Mouse (Mus musculus) lung, postnatal 4 days (tissue): ENCODE data around the gene Pla2g1b.

Experiments used
- DNase-seq, 2 experiments: peaks; one replicate each; pipeline ENCODE4 v3.0.0; 2021

Pla2g1b gene

DNA sequence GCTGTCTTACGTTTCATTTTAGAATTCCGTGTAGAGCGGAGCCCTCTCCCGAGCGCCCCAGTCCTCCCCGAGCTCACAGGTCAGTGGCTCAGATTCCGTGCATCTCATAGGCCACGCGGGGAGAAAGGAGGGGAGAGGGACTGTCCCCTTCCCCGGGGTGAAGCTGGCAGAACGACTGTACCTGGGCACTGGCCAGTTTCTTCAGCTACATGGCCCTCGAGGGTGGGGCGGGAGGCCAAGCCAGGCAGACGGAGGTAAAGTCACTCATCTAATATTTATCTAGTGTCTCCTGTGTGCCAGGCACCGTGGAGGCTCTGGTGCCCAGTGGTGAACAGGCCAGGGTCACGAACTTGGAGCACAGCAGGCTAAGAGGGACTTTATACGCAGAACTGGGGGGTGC lies 19.0 kb upstream of the Pla2g1b start:
- DNase-seq = peak in 1 of 2 experiments; percentile 63

DNA sequence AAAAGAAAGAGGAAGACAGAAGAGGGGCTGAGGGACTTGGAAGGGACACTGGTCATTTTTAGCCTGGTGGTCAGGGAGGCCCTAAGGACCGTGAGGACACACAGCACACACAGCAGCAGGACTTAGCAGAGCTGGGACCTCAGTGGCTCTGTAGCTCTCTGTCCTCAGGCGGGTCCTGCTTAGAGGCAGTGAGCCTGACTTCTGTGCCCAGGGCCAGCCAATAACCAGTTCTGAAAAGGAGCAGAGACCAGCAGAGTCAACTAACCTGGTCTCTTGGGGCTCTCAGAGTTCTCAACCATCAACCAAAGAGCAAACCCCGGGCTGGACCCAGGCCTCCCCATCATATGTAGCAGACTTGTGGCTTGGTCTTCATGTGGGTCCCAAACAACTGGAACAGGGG lies 16.8 kb upstream of the Pla2g1b start:
- no peak for DNase-seq

DNA sequence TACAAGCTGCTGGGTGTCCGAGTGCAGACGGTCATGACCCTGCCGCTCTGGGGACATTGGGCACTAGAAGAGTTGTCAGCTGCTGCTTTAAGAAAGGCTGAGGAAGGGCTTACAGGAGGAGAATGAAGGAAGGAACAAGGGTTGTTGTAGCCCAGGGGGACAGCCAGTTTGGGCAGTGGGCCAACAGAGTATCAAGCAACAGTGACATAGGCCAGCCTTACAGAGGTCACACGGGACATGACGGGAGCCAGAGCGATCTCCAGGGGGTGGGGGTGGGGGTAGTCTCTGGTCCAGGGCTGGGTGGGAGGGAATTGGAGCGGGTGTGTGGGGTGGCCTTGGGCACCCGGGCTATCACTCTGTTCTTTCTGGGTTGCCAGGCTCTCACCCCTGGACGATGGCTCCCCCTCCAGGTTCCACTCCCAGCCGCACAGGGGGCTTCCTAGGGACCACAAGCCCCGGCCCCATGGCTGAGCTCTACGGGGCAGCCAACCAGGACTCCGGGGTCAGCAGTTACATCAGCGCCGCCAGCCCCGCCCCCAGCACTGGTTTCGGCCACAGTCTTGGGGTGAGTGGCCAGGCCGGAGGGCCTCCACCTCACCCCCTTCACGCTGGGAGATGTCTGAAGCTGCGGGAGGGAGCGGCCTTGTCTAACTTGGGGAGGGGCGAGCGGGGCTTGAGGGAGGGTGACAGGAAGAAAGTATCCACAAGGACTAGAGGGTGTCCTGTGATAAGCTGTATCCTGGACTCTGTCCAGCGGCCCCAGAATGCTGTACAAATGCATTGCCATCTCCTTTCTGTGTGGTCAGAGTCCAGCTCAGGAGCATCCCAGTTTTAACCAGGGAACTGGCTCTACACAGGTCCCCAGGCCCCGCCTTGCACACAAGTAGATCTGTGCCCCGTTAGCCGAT lies 15.4 kb upstream of the Pla2g1b start:
- no peak for DNase-seq

DNA sequence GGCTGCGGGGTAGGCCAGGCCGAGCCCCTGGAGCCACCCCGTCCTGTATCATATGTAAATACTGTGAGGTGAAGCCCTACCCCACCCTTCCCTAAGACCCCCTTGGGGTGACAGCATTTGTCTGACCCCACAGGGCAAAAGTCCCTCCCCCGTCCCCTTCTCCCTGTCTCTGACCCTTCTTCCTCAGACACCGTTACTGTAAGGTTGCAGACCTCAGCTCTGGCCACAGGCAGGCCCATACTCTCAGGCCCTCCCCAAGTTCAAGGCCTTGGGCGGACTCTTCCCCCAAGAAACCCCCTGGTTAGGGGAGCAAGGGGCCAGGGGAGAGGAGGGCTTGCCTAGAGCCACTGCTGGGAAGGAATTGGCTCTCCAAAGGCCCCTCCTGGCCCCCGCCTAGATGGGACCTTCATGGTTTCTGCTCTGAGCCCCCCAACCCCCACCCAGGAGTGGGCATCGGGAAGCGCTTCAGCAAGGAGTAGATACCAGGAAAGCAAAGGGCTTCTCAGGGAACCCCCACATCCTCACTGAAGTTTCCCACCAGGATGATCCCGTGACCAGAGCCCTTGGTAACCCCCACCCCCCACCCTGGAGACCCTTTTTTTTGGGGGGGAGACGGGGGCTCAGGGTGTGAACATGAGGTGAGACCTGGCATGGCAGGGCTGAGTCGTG lies 11.5 kb upstream of the Pla2g1b start:
- DNase-seq = no peak

DNA sequence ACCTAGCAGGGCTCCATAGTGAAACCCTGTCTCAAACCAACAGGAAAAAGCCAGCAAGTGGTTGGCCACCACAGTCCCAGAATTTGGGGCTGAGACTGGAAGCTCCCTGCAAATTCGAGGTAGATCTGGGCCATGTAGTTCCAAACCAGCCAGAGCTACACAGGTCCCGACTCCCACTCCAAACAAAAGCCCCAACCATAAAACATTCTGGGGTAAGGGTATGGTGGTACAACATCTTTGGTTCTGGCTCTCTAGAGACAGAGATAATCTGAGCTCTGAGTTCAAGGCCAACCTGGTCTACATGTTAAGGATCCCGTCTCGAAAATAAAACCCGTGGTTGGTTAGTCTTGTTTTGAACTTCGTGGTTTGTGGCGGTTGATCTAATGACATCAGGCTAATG lies 10.2 kb upstream of the Pla2g1b start:
- DNase-seq = no peak

DNA sequence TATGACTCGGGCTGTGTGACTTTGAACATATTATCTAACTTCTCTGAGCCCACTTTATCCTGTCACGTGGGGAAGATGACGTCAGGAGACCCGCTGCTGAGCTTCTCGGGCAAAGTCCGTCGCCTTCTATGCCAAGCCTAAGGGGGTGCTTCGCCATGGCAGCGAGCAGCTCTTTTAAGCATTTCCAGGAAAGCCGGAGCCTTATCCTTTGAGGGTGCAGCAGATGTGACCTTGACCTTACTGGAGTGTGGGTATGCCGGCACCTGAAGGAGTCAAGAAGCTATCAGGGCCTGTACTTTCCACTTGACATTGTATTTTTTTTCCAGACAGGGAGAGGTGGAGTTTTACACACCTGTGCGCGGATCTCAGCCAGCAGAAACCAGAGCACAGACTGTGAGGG lies 7.1 kb upstream of the Pla2g1b start:
- no peak for DNase-seq

DNA sequence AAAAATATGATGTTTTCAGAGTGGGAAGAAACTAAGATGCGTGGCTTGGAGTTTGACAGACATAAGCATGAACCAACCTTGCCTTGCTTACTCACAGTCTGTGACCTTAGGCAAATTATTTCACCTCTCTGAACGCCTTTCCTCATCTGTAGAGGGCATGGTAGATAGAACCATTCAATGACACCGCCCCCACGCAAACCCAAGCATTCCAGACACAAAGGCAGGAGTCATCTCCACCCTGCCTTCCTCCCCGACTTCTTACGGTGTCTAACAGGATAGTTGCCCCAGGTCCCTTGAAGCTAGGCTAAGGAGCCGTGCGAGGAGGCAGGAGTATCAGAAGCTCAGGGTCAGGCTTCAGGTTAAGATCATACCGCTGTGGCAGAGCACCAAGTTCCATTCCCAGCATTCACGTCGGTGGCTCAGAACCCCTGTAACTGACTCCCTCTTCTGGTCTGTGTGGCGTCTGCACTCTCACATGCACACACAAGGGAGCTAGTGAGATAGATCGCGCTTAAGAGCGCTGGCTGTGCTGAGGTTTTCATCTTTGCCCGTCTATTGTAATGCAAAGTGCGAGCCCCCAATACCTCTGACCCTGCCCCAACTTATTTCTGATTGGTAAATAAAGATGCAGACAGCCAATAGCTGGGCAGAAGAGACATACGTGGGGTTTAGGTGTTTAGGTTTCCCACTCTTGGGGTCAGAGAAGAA lies 1.5 kb upstream of the Pla2g1b start:
- DNase-seq = no peak

DNA sequence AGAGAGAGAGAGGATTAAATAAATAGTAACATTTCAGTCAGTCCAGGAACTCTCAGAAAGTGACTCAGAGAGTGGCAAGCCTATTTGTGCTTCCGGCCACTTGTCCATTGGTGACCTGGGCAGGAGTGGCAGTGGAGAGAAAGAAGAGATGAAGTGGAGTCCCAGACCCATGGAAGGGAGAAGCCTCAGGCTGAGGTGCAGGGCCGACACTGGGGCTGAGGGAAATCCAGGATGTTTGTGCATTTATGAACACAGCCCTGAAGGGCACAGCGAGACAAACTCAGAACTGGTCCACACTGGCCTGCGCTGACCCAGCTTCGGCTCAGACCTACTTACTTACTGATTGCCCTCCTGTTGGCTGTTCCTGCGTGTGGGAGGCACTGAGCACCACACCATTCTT lies 3.7 kb downstream of the Pla2g1b start:
- peak; percentile 68 to 72 for DNase-seq

DNA sequence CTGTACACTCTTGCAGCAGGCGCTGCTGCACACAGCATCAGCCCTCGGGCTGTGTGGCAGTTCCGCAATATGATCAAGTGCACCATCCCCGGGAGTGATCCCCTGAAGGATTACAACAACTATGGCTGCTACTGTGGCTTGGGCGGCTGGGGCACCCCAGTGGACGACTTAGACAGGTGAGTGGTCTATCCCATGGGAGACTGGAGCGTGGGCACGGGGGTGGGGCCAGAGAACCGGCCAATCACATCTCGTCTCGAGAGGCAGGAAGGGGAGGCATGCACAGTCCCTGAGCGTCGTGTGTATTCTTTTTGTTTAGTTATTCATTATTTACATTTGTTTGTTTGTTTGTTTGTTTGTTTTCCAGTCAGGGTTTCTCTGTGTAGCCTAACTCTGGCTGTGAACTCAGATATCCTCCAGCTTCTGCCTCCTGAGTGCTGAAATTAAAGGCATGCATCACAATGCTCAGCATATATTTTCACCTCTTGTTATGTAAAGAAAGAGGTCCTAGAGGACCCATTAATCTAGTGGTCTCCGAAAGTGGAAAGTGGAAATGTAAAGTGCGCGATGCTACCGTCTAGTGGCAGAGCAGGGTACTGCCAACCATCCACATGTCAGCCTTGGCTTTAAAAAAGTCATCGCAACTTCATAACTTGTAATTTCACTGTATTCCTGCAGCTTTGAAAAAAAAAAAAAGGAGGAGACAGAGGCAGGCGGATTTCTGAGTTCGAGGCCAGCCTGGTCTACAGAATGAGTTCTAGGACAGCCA lies 4.9 kb downstream of the Pla2g1b start:
- DNase-seq = peak; percentile 64 to 73

DNA sequence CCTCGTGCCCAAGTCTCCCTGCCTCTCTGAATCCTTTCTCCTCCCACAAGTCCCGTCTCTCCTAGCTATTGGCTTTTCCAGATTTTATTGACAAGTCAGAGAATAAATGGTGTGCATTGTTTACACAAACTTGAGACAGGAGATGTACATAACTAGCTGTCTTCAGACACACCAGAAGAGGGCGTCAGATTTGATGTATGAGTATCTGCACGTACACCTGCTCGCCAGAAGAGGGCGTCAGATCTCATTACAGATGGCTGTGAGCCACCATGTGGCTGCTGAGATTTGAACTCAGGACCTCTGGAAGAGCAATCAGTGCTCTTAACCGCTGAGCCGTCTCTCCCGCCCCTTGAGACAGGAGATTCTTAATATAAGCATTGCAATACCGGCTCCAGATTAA lies 7.1 kb downstream of the Pla2g1b start:
- no peak for DNase-seq

DNA sequence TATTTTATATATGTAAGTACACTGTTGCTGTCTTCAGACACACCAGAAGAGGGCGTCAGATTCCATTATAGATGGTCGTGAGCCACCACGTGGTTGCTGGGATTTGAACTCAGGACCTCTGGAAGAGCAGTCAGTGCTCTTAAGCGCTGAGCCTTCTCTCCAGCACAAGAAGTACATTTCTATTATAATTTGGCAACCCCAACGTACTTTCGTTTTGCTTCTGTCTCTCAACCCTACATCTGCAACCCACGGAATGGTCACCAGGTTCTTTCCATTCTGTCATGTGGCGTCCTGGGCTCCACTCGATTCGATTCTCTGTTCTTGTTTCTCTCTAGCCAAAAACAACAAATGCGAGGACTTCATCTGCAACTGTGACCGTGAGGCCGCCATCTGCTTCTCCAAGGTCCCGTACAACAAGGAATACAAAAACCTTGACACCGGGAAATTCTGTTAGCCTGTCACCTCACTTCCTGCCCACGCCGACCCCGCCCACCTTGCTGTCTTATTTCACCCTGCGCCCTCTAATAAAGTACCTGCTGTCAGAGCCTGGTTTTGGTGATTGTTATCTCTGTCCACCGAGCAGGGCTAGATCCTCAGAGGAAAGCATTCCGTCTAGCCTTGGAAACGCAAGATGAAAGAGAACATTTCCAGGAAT lies 8.2 kb downstream of the Pla2g1b start:
- DNase-seq = no peak

DNA sequence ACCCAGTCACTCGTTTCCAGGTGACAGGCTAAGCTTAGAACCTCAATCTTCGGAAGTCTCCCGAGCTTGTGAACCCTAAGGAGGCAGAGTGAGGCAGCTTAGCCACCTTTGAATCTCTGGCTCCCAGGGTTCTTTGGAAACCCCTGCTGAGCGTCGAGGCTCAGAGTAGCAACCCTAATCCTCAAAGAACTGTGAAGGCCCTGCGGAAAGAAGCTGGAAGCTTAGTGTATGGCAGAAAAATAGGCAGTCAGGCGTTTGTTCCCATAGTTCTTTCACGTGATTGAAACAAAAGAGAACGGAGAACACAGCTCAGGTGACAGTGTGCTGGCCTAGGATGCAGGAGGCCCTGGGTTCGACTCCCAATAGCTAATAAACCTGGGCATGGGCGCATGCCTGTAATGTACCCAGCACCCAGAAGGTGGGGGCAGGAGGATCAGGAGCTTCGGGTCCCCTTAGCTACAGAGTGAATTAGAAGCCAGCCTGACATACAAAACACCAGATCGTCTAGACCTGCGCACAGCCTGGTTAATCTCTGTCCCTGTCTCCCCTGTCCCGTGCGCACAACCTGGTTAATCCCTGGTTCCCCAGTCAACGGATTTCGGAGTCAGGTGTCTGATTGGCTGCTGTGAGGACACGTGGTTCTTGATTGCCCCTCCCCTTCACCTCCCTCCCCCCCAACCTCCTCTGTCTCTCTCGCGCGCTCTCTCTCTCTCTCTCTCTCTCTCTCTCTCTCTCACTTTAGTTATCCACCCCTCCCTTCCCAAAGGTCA lies 9.5 kb downstream of the Pla2g1b start:
- no peak for DNase-seq

DNA sequence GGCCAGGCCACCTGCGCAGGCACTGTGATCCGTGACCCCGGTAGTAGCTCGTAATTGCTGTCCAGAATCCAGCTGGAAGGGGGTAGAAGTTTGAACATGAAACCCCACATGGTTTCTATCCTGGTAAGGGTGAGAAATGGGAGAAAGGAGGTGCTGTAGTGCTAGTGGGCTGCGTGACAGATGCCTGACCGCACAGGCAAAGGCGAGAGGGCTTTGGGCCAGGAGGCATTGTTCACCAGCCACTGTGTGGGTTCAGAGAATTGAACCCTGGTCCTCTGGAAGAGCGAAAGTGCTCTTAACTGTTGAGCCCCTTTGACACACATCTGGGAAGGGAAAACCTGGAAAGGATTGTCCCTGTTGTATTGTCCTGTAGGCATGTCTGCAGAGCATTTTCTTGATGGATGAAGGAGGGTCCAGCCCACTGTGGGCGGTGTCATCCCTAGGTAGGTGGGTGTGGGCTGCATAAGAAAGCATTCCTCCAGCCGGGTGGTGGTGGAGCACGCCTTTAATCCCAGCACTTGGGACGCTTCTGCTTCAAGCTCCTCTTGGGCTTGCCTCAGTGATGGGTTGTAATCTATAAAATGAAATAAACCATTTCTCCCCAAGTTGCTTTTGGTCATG lies 10.2 kb downstream of the Pla2g1b start:
- DNase-seq = no peak

DNA sequence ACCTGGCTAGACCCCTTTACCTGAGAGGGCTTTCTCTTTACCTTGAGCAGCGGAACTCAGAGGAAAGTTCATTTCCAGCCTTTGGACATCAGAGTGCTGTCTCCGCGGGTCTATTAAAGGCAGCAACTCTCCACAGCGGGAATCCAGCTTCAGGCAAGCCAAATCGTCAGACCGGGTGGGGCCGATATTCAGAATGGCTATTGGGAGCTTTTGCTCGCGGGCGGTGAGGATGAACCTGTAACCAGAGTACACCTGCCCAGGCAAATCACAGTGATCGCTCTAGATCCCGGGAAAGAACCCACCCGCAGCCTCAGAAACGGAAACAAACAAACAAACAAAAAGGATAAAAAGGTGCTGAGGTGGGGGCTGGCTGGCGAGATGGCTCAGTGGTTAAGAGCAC lies 13.5 kb downstream of the Pla2g1b start:
- DNase-seq = no peak

DNA sequence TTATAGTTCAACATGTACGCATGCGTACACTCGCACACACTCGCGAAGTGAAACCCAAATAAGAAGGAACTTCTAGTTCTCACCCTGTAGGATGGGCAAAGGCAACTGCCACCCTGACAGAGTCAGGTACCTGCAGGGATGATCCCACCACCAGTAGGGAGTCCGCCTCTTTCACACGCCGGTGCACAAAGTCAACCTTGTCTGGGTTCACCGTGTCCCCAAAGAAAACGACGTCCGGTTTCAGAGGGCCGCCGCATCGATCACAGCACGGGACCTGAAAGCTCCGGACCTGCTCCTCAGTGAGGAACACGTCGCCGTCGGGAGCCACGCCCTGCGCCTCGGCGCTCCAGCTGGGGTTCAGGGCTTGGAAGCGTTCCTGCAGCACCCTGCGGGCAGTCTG lies 14.0 kb downstream of the Pla2g1b start:
- peak; percentile 47 to 49 for DNase-seq

DNA sequence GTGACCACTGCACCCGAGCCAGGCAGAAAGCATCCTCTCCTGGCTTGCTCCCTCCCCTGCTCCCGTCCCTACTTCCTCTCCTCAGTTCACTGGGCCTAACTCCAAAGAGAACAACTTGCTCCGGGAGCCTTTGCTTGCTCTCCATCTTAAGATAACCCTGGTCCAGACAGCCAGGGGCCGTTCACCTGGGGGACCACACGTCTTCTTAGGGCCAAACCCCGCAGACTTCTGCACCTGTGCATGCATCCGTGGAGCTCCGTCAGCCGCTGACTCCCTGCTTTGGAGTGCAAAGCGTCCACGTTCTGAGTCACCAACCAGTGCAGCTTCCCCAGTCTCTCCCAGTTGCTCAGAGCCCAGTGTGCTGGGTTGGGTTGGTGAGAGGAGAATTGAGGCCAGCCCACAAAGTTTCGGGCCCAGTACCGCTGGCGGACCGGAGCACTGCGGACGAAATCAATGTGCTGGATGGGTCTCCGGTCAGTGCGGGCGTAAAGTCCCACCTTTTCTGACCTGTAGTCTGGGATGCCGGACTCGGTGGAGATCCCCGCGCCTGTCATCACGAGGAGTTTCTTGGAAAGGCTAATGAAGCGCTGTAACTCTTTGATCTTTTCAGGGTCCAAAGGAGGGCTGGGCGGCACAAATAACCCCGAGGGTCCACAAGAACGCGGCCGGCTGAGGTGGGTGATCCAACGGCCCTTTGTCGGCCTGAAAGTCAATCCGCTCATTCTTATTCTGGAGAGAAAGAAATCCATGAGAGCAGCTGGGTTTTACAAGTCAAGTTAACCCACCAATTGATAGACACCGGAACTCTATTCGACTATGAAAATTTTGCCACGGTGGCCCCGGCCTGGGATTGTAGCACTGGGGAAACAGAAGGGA lies 16.6 kb downstream of the Pla2g1b start:
- peak in 1 of 2 experiments; percentile 21 for DNase-seq

DNA sequence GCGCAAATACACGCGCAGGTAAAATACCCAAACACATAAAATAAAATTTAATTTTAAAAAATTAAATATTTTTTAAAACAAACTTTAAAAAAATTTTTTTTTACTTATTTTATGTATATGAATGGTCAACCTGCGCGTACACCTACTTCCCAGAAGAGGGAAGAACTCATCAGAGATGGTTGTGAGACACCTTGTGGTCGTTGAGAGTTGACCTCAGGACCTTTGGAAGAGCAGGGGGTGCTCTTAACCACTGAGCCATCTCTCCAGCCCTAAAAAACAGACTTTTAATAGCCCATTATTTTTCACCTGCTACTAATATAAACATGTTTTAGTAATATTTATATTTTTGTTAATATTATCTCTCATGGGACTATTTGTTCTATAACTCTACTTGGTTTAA lies 17.3 kb downstream of the Pla2g1b start:
- DNase-seq = peak in 1 of 2 experiments; percentile 5

DNA sequence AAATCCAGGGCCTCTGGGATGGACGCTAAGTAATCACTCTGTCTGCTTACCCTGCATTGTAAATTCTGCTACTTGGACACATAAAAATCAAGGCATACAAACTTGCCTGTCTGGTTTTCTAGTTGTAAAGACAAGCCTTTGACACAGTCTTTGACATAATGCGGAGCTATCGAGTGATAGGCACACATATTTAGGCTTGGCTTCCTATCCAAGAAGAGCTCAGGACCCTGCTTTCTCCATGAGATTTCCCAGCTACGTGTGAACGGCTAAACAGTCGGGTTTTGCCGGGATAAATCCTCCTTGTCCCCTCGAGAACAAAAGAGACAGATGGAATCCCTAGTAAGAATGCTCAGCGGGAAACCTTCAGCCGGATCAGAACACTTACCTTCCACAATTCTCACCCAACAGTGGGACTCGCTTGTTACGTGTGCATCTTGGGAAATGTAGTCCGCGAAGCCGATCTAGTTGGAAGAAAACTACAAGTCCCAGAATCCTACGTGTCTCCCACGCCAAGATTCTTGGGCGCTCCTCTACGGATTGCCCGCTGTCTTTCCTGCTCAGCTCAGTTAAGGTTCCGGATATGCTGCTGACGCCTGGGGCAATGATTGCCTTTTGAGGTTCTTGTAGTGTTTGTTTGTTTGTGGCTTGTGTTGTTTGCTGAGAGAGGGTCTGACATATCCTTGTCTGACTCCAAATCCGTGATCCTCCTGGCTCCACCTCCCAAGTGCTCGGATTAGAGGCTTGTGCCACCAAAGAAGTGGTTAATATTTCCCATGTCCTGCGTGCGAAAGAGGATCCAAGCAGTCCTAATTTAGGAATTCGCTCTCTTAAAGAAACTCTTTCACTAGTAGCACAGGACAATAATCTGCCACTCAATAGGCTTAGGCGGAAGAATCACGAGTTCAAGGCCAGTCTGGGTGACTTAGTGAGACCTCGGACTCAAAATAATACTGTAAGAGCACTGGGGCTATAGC lies 18.2 kb downstream of the Pla2g1b start, which contains the start of gene Sirt4:
Gene Sirt4 (minus strand): TSS at position 779 of the 974 bp plus-strand sequence.
- peak; percentile 83 to 86 for DNase-seq

DNA sequence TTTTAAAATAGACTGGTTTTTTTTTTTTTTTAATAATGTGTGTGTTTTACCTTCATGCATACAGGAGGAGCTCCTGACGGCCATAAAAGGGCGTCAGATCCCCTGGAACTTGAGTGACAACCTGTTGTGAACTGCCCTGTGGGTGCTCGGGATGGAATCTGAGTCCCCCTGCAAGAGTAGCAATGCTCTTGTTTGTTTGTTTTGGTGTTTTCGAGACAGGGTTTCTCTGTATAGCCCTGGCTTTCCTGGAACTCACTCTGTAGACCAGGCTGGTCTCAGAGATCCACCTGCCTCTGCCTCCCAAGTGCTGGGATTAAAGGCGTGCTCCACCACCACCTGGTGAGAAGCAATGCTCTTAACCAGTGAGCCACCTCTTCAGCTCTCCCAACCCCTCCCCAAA lies 18.9 kb downstream of the Pla2g1b start:
- peak in 1 of 2 experiments; percentile 13 for DNase-seq
